Mouse (Mus musculus) liver, adult 2 months (tissue): ENCODE measurements at regions not wholly inside any gene's neighbourhood (a gene's known extent, or its start where the extent isn't known, plus 50 kb on each side); places are given as distances from the start of the nearest gene placed in this dataset.

Source experiments
- CTCF ChIP-seq: fragments of 200-500 bp; IDR thresholded peaks from 2 replicates; pipeline ENCODE4 v1.5.1; 2011; ENCODE audit warnings: low read depth, low read length, control low read depth
- POLR2A ChIP-seq: fragments of 200-500 bp; IDR thresholded peaks from 2 replicates; pipeline ENCODE4 v1.6.1; 2011; ENCODE audit warnings: low read length, control low read depth; ENCODE audit not compliant: insufficient read depth; ENCODE audit errors: extremely low read depth

DNA sequence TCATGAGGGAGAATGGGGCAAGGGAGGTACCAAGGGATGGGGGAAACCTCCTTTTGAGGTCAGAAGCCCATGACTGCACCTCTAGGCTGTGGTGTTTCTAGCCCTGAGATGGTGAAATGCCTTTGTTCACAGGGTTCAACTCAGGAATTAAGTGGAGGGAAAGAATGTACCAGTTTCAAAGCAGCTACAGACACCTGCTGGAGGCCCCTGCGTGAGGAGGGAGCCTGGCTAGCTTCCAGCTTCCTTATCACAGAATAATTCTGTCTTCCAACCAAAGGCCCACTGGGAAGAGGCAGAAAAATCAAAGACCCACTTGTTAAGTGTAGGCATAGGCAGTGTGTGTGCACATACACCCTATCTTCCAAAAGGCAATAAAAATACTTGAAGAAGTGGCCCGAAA, 150.6 kb downstream of the Srek1 start:
- TF ChIP-seq CTCF, result no peak
- TF ChIP-seq POLR2A, result no peak
